Mouse (Mus musculus): ENCODE measurements at regions not wholly inside any gene's neighbourhood (a gene's known extent, or its start where the extent isn't known, plus 50 kb on each side); places are given as distances from the start of the nearest gene placed in this dataset.
"Not testable (repeated sequence)": the region's sequence is repeated elsewhere in the genome, so short reads cannot be mapped to it uniquely, and the experiment has no call there.

DNA sequence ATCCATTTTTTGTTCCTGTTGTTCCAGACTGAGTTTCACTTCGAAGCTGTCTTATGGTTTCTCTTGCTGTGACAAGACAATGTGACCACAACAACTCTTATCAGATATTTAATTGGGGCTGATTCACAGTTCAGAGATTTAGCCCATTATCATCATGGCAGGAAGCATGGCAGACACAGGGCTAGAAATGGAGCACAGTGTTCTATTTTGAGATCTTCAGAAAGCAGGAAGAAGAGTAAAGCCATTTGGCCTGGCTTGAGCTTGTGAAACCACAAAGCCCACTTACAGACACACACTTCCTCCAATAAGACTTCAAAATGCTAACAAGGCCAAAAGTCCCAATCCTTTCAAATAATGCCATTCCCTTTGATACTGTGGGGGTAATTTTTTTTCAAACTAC, 670.4 kb upstream of the Cdh12 start:
- no peak for ATAC-seq (ENCODE audit: low FRiP score, low read depth)
- Histone ChIP-seq H3K27ac (replicated peaks) (no peak overlapping the region), H3K9me3 (no peaks in the 10 kb centered on the region), H3K27me3 (no peaks in the 10 kb centered on the region), H3K4me1 (no peaks in the 10 kb centered on the region), H3K4me2 (replicated peaks) (no peak overlapping the region), H3K9ac (replicated peaks) (no peak overlapping the region), H3K4me3 (no peak overlapping the region), H3K36me3 (no peaks in the 10 kb centered on the region)
- 85% methylated on average over 1 of the region's 1 CpGs for WGBS

DNA sequence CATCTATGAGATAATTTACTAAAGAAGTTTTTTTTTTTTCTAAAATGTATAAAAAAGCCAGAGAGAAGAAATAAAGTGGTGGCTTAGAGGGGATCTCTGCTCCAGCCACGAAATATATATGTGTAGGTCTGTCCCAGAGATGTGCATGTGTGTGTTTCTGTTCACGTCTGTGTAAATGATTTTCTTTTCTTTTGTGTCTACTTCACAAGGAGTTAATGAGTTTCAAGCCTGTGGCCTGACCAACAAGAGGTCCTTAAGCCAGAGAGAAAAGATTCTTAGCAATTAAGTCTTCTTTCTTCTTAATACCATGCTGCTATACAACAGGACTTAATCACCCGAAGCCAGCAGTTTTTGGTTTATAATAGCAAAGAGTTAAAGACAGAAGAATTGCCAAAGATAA, 665.2 kb upstream of the Cdh12 start:
- H3K4me3 ChIP-seq, result no peak overlapping the region
- no peaks in the 10 kb centered on the region for H3K27me3 ChIP-seq
- 10% methylated on average over 3 of the region's 3 CpGs for WGBS
- no peak overlapping the region for H3K4me2 ChIP-seq (replicated peaks)
- no peak overlapping the region for H3K9ac ChIP-seq (replicated peaks)
- H3K4me1 ChIP-seq, result peaks cover 3% of the 10 kb centered on the region; the same call in 1 of the 2 replicates
- H3K9me3 ChIP-seq, result no peaks in the 10 kb centered on the region
- H3K36me3 ChIP-seq, result no peaks in the 10 kb centered on the region
- 0 out of 2 replicates have a peak, but pooled peaks have one; percentile 23 for ATAC-seq (ENCODE audit: low FRiP score, low read depth)
- no peak overlapping the region for H3K27ac ChIP-seq (replicated peaks)

DNA sequence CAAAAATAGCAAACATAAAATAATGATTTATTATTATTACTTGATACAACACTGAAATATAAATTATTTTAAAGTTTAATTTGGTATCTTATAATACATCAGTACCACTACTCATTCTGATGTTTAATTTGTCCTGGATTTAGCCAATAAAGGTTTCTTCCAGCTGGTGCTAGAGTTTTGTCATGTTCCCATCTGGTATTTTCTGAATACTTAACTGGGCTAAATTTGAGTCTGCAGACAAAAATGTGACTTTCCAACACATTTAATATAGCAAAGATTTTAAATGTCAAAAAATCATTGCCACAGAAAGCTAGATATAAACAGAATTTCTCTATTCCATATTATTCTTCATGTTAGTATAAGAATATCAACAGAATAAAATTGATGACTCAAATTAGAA, 642.1 kb upstream of the Cdh12 start:
- Histone ChIP-seq H3K4me3 (no peak overlapping the region), H3K9ac (replicated peaks) (no peak overlapping the region), H3K27ac (replicated peaks) (no peak overlapping the region), H3K4me2 (replicated peaks) (no peak overlapping the region), H3K36me3 (no peaks in the 10 kb centered on the region), H3K4me1 (no peaks in the 10 kb centered on the region), H3K9me3 (no peaks in the 10 kb centered on the region), H3K27me3 (no peaks in the 10 kb centered on the region)
- ATAC-seq (ENCODE audit: low FRiP score, low read depth), result no peak

DNA sequence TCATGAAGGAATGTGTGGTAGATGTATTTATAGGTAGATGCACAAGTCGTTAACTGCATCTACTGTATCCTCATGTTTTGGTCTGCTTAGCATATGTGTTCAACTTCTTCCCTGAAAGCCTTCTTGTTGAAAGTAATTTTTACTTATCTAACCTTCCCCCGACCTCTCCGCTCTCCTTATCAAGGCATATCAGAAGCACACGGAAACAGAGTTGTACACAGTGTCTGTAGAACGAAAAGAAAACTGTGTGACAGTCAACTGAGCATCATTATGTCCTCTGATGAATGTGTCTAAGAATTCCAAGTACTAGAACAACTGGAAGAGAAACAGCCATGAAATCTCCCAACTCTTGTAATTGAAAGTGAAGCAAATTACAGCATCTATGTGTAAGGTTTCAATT, 635.4 kb upstream of the Cdh12 start:
- no peak overlapping the region for H3K4me2 ChIP-seq (replicated peaks)
- 90% methylated on average over 5 of the region's 5 CpGs for WGBS
- no peak overlapping the region for H3K4me3 ChIP-seq
- H3K9ac ChIP-seq (replicated peaks), result no peak overlapping the region
- no peaks in the 10 kb centered on the region for H3K4me1 ChIP-seq
- H3K27me3 ChIP-seq, result no peaks in the 10 kb centered on the region
- H3K9me3 ChIP-seq, result no peaks in the 10 kb centered on the region
- no peaks in the 10 kb centered on the region for H3K36me3 ChIP-seq
- ATAC-seq (ENCODE audit: low FRiP score, low read depth), result no peak
- no peak overlapping the region for H3K27ac ChIP-seq (replicated peaks)

DNA sequence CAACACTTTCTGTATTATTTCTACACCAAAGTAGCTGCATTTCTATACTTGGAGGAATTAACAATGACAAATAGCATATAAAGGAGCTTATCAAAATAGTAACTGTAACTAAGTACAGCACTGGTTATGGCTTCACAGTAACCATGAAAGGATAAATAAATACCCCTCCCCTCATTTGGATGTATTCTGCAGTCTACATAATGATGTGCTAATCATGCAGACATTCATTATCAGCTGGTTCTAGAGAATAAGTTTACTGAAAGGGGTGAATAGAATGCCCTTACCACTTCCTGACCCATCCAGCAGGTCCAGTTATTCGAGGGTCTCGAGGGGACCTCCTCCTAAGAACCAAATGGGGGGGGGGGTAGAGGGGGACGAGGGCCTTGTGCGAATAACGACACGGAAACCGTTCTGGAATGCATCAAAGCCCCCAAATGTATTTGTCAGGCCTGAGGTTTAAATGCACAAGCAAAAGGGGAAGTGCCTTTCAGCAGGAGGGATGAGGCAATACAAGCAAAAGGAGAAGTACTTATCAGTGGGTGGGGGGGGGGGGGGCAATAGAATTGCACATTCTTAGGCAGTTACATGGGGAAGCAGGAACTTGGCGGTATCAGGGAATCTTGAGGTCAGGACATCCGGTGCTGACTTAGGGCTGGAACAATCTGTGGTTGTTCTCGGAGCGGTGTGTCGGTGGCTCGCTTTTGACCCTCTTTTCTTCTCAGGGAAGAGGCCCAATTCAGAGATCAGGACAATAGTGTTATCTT, 592.0 kb upstream of the Cdh12 start:
- not testable (repeated sequence) for ATAC-seq (ENCODE audit: low FRiP score, low read depth); H3K27me3 ChIP-seq; H3K9ac ChIP-seq (replicated peaks); H3K4me2 ChIP-seq (replicated peaks); H3K4me1 ChIP-seq; H3K36me3 ChIP-seq; H3K9me3 ChIP-seq; H3K4me3 ChIP-seq; H3K27ac ChIP-seq (replicated peaks)
- WGBS, result 73% methylated on average over 13 of the region's 13 CpGs

DNA sequence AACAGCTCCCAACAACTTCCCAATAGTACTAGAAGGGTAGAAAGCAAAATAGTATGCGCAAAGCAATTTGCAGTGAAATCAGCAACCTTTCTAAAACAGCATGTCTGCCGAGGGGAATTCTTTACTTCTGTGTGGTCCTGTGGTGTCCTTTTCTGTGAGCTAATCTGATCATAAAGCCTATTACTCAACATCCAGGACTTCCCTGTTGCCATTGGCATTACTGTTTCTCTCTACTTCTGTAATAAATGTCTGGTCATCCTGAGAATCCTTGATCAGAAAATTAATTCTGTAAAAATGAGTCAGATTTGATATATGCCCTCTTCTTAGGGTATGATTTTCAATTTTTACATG, 591.4 kb upstream of the Cdh12 start:
- Histone ChIP-seq H3K36me3 (no peaks in the 10 kb centered on the region), H3K4me2 (replicated peaks) (no peak overlapping the region), H3K27me3 (no peaks in the 10 kb centered on the region), H3K4me3 (no peak overlapping the region), H3K4me1 (no peaks in the 10 kb centered on the region), H3K27ac (replicated peaks) (no peak overlapping the region), H3K9me3 (no peaks in the 10 kb centered on the region), H3K9ac (replicated peaks) (no peak overlapping the region)
- WGBS, result 69% methylated on average over 2 of the region's 2 CpGs
- no peak for ATAC-seq (ENCODE audit: low FRiP score, low read depth)

DNA sequence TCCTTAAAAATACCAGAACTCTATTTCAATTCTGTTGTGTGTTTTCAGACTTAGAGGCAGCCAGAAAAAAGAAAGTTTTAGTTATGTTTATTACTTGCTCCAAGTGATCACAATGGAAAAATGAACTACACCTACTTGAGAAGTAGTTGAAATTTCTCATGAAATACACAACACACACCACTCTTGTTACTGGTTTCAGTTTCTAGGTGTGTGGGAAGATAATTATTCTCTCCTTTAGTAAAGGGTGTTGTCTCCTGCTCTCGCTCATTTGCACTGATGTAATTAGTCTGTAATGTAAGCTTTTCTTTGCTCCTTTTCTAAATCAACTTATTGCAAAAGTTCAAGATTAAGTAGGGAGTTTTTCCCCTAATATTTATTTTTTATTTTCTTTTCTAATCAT, 590.4 kb upstream of the Cdh12 start:
- Histone ChIP-seq H3K4me2 (replicated peaks) (no peak overlapping the region), H3K9me3 (no peaks in the 10 kb centered on the region), H3K4me1 (no peaks in the 10 kb centered on the region), H3K27ac (replicated peaks) (no peak overlapping the region), H3K9ac (replicated peaks) (no peak overlapping the region), H3K4me3 (no peak overlapping the region), H3K27me3 (no peaks in the 10 kb centered on the region), H3K36me3 (no peaks in the 10 kb centered on the region)
- 88% methylated on average over 1 of the region's 1 CpGs for WGBS
- ATAC-seq (ENCODE audit: low FRiP score, low read depth), result no peak

DNA sequence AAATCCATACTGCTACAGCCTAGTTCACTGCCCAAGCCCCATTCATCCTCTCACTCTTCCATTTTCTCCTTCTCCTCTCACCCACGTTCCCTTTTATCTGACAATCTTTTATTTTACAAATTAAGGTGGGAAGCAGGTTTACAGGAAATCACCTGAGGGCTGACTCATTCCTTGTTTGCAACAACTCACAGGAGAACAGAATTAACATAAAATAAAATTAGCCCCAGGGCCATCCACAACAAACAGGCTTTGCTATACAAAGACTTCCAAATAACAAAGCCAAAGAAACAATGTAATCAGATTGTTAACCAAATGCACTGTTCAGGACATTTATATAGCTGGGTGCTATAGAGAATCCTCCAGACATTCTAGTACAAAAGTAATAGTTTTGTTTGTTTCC, 585.1 kb upstream of the Cdh12 start:
- ATAC-seq (ENCODE audit: low FRiP score, low read depth), result no peak
- H3K36me3 ChIP-seq, result no peaks in the 10 kb centered on the region
- H3K4me3 ChIP-seq, result no peak overlapping the region
- H3K9ac ChIP-seq (replicated peaks), result no peak overlapping the region
- 59% methylated on average over 1 of the region's 1 CpGs for WGBS
- H3K27ac ChIP-seq (replicated peaks), result no peak overlapping the region
- H3K27me3 ChIP-seq, result no peaks in the 10 kb centered on the region
- H3K4me1 ChIP-seq, result no peaks in the 10 kb centered on the region
- H3K9me3 ChIP-seq, result no peaks in the 10 kb centered on the region
- no peak overlapping the region for H3K4me2 ChIP-seq (replicated peaks)

DNA sequence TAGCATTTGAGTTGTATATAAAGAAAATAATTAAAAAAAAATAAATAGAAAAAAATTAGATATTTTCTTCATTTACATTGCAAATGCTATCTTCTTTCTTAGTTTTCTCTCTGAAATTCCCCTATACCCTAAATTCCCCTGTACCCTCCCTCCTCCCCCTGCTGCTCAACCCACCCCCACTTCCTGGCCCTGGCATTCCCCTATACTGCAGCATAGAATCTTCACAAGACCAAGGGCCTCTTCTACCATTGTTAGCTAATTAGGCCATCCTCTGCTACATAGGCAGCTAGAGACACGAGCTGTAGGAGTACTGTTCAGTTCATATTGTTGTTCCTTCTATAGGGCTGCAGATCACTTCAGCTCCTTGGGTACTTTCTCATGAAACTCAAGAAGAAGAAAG, 582.5 kb upstream of the Cdh12 start:
- no peak overlapping the region for H3K9ac ChIP-seq (replicated peaks)
- WGBS, result 61% methylated on average over 1 of the region's 1 CpGs
- no peak for ATAC-seq (ENCODE audit: low FRiP score, low read depth)

DNA sequence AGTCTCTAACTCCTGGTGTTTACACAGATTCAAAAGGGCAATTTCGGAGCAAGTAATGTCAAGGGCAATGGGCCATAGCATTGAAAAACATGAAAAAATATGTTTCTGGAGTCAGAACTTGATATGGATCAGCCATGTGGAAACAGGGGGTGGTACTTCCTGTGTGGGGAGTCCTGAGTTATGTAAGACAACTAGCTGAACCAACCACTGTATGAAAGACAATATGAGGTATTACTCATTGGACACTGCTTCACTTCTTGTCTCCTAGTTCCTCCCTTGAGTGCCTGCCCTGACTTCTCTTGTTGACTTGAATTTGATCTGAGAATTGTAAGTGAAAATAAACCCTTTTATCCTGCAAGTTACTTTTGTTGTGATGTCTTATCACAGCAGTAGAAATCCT, 580.0 kb upstream of the Cdh12 start:
- Histone ChIP-seq H3K9me3 (no peaks in the 10 kb centered on the region), H3K27ac (replicated peaks) (no peak overlapping the region), H3K4me2 (replicated peaks) (no peak overlapping the region), H3K36me3 (no peaks in the 10 kb centered on the region), H3K27me3 (no peaks in the 10 kb centered on the region), H3K4me1 (no peaks in the 10 kb centered on the region), H3K9ac (replicated peaks) (no peak overlapping the region), H3K4me3 (no peak overlapping the region)
- 89% methylated on average over 1 of the region's 1 CpGs for WGBS
- no peak for ATAC-seq (ENCODE audit: low FRiP score, low read depth)

More for the DNA sequence above, 582.5 kb upstream of the Cdh12 start:
- H3K36me3 ChIP-seq, result no peaks in the 10 kb centered on the region
- no peaks in the 10 kb centered on the region for H3K4me1 ChIP-seq
- no peaks in the 10 kb centered on the region for H3K9me3 ChIP-seq
- H3K27me3 ChIP-seq, result no peaks in the 10 kb centered on the region
- no peak overlapping the region for H3K4me2 ChIP-seq (replicated peaks)
- H3K4me3 ChIP-seq, result no peak overlapping the region
- H3K27ac ChIP-seq (replicated peaks), result no peak overlapping the region

DNA sequence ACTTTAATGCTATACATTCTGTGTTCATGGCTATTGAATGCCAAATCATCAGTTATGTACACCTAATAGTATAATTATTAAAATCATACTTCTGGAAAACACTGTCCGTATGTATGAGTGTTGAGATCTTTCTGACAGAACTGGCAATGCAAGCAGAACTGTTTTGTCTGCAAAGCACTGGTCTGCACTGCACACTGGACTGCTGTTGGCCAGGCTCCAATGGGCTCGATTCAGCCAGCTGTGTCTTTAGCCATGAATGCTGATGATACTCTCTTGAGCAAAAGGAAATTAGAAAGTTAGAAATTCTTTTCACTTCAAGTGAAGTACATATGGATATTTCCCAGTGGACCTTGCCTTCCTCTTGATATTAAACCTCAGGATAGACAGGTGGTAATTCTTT, 576.5 kb upstream of the Cdh12 start:
- Histone ChIP-seq H3K4me1 (no peaks in the 10 kb centered on the region), H3K36me3 (no peaks in the 10 kb centered on the region), H3K4me2 (replicated peaks) (no peak overlapping the region), H3K4me3 (no peak overlapping the region), H3K9ac (replicated peaks) (no peak overlapping the region), H3K27me3 (no peaks in the 10 kb centered on the region), H3K27ac (replicated peaks) (no peak overlapping the region), H3K9me3 (no peaks in the 10 kb centered on the region)
- no peak for ATAC-seq (ENCODE audit: low FRiP score, low read depth)
- 80% methylated on average over 2 of the region's 2 CpGs for WGBS

Measured in midbrain, embryonic 12.5 days (tissue).